Mouse (Mus musculus): ENCODE measurements around the gene Cited4. TPM values are rescaled to one million over a fixed set of nuclear protein-coding genes. Genes with fewer than 3 reads are reported as not detected.

The Cited4 gene
- polyA plus RNA-seq, 1 experiment from 2014 or later, result 1.3 TPM

- Histone ChIP-seq H3K36me3 (no peaks in the 10 kb centered on the region), H3K9me3 (no peaks in the 10 kb centered on the region), H3K4me2 (no peak overlapping the region), H3K27me3 (no peaks in the 10 kb centered on the region), H3K9ac (no peak overlapping the region), H3K4me1 (0 out of 2 replicates have a peak, but pooled peaks cover 3% of the 10 kb centered on the region), H3K4me3 (no peak overlapping the region), H3K27ac (no peak overlapping the region)
- 33% methylated on average over 10 of the region's 10 CpGs for WGBS
- no peak for ATAC-seq (ENCODE audit: insufficient number of reproducible peaks, insufficient read depth, low FRiP score, low TSS enrichment, low read depth)
These were observed 15.8 kb downstream of the Cited4 start for GRCm38 (mm10) chr4:120682168-120682567.

GRCm38 (mm10) chr4:120683278-120683997, 17.1 kb downstream of the Cited4 start:
- H3K27me3 ChIP-seq, result no peaks in the 10 kb centered on the region
- H3K4me1 ChIP-seq, result 0 out of 2 replicates have a peak, but pooled peaks cover 3% of the 10 kb centered on the region
- H3K9me3 ChIP-seq, result no peaks in the 10 kb centered on the region
- H3K4me2 ChIP-seq, result no peak overlapping the region
- no peak for ATAC-seq (ENCODE audit: insufficient number of reproducible peaks, insufficient read depth, low FRiP score, low TSS enrichment, low read depth)
- H3K4me3 ChIP-seq, result no peak overlapping the region
- WGBS, result 54% methylated on average over 9 of the region's 9 CpGs
- H3K27ac ChIP-seq, result no peak overlapping the region
- no peaks in the 10 kb centered on the region for H3K36me3 ChIP-seq
- no peak overlapping the region for H3K9ac ChIP-seq

GRCm38 (mm10) chr4:120687282-120687681, 20.9 kb downstream of the Cited4 start:
- H3K36me3 ChIP-seq, result no peaks in the 10 kb centered on the region
- no peak overlapping the region for H3K27ac ChIP-seq
- WGBS, result 37% methylated on average over 6 of the region's 6 CpGs
- no peaks in the 10 kb centered on the region for H3K27me3 ChIP-seq
- no peak overlapping the region for H3K4me2 ChIP-seq
- no peak for ATAC-seq (ENCODE audit: insufficient number of reproducible peaks, insufficient read depth, low FRiP score, low TSS enrichment, low read depth)
- H3K9me3 ChIP-seq, result no peaks in the 10 kb centered on the region
- 0 out of 2 replicates have a peak, but pooled peaks cover 3% of the 10 kb centered on the region for H3K4me1 ChIP-seq
- no peak overlapping the region for H3K9ac ChIP-seq
- H3K4me3 ChIP-seq, result no peak overlapping the region

GRCm38 (mm10) chr4:120689317-120689716, 22.9 kb downstream of the Cited4 start:
- Histone ChIP-seq H3K9me3 (no peaks in the 10 kb centered on the region), H3K27ac (no peak overlapping the region), H3K27me3 (peaks cover 5% of the 10 kb centered on the region; the same call in 1 of the 2 replicates), H3K36me3 (no peaks in the 10 kb centered on the region), H3K4me2 (no peak overlapping the region), H3K4me1 (no peaks in the 10 kb centered on the region), H3K4me3 (no peak overlapping the region), H3K9ac (no peak overlapping the region)
- ATAC-seq (ENCODE audit: insufficient number of reproducible peaks, insufficient read depth, low FRiP score, low TSS enrichment, low read depth), result no peak
- 66% methylated on average over 6 of the region's 6 CpGs for WGBS

- H3K4me1 ChIP-seq, result no peaks in the 10 kb centered on the region
- no peak overlapping the region for H3K4me2 ChIP-seq
- peaks cover 15% of the 10 kb centered on the region for H3K27me3 ChIP-seq
- no peak overlapping the region for H3K27ac ChIP-seq
- ATAC-seq (ENCODE audit: insufficient number of reproducible peaks, insufficient read depth, low FRiP score, low TSS enrichment, low read depth), result no peak
- WGBS, result 40% methylated on average over 10 of the region's 10 CpGs
- no peak overlapping the region for H3K9ac ChIP-seq
- no peak overlapping the region for H3K4me3 ChIP-seq
- 0 out of 2 replicates have a peak, but pooled peaks cover 3% of the 10 kb centered on the region for H3K36me3 ChIP-seq
- no peaks in the 10 kb centered on the region for H3K9me3 ChIP-seq
These were observed 26.3 kb downstream of the Cited4 start for GRCm38 (mm10) chr4:120692717-120693116.

GRCm38 (mm10) chr4:120697353-120697752, 31.0 kb downstream of the Cited4 start:
- H3K36me3 ChIP-seq, result 0 out of 2 replicates have a peak, but pooled peaks cover 16% of the 10 kb centered on the region
- H3K4me3 ChIP-seq, result no peak overlapping the region
- H3K4me2 ChIP-seq, result no peak overlapping the region
- no peak overlapping the region for H3K27ac ChIP-seq
- 0 out of 2 replicates have a peak, but pooled peaks cover 3% of the 10 kb centered on the region for H3K4me1 ChIP-seq
- ATAC-seq (ENCODE audit: insufficient number of reproducible peaks, insufficient read depth, low FRiP score, low TSS enrichment, low read depth), result no peak
- no peak overlapping the region for H3K9ac ChIP-seq
- H3K9me3 ChIP-seq, result no peaks in the 10 kb centered on the region
- WGBS, result 95% methylated on average over 8 of the region's 8 CpGs
- peaks cover 40% of the 10 kb centered on the region for H3K27me3 ChIP-seq

- H3K4me2 ChIP-seq, result peak overlapping the region; percentile 31; the same call in 1 of the 2 replicates
- H3K9ac ChIP-seq, result no peak overlapping the region
- H3K36me3 ChIP-seq, result 0 out of 2 replicates have a peak, but pooled peaks cover 16% of the 10 kb centered on the region
- H3K4me3 ChIP-seq, result 0 out of 2 replicates have a peak overlapping the region, but pooled peaks have one; percentile 7
- H3K9me3 ChIP-seq, result no peaks in the 10 kb centered on the region
- 0 out of 2 replicates have a peak, but pooled peaks cover 3% of the 10 kb centered on the region for H3K4me1 ChIP-seq
- no peak overlapping the region for H3K27ac ChIP-seq
- 16% methylated on average over 35 of the region's 35 CpGs for WGBS
- peaks cover 40% of the 10 kb centered on the region for H3K27me3 ChIP-seq
- ATAC-seq (ENCODE audit: insufficient number of reproducible peaks, insufficient read depth, low FRiP score, low TSS enrichment, low read depth), result no peak
These were observed 31.6 kb downstream of the Cited4 start for GRCm38 (mm10) chr4:120697799-120698484.

GRCm38 (mm10) chr4:120701180-120701579, 34.8 kb downstream of the Cited4 start:
- Histone ChIP-seq H3K27ac (no peak overlapping the region), H3K9me3 (no peaks in the 10 kb centered on the region), H3K9ac (no peak overlapping the region), H3K4me3 (no peak overlapping the region), H3K4me2 (no peak overlapping the region), H3K27me3 (peaks cover 32% of the 10 kb centered on the region), H3K36me3 (0 out of 2 replicates have a peak, but pooled peaks cover 16% of the 10 kb centered on the region), H3K4me1 (0 out of 2 replicates have a peak, but pooled peaks cover 3% of the 10 kb centered on the region)
- WGBS, result 89% methylated on average over 3 of the region's 3 CpGs
- ATAC-seq (ENCODE audit: insufficient number of reproducible peaks, insufficient read depth, low FRiP score, low TSS enrichment, low read depth), result no peak

- Histone ChIP-seq H3K4me1 (0 out of 2 replicates have a peak, but pooled peaks cover 3% of the 10 kb centered on the region), H3K27me3 (peaks cover 30% of the 10 kb centered on the region), H3K9me3 (no peaks in the 10 kb centered on the region), H3K4me3 (no peak overlapping the region), H3K9ac (no peak overlapping the region), H3K4me2 (no peak overlapping the region), H3K36me3 (0 out of 2 replicates have a peak, but pooled peaks cover 16% of the 10 kb centered on the region), H3K27ac (no peak overlapping the region)
- 89% methylated on average over 8 of the region's 8 CpGs for WGBS
- ATAC-seq (ENCODE audit: insufficient number of reproducible peaks, insufficient read depth, low FRiP score, low TSS enrichment, low read depth), result no peak
These were observed 35.7 kb downstream of the Cited4 start for GRCm38 (mm10) chr4:120702056-120702455.

- ATAC-seq (ENCODE audit: insufficient number of reproducible peaks, insufficient read depth, low FRiP score, low TSS enrichment, low read depth), result no peak
- Histone ChIP-seq H3K9ac (no peak overlapping the region), H3K4me3 (no peak overlapping the region), H3K4me1 (0 out of 2 replicates have a peak, but pooled peaks cover 3% of the 10 kb centered on the region), H3K36me3 (0 out of 2 replicates have a peak, but pooled peaks cover 15% of the 10 kb centered on the region), H3K27me3 (peaks cover 27% of the 10 kb centered on the region), H3K4me2 (no peak overlapping the region), H3K27ac (no peak overlapping the region), H3K9me3 (no peaks in the 10 kb centered on the region)
- WGBS, result 84% methylated on average over 2 of the region's 2 CpGs
These were observed 36.1 kb downstream of the Cited4 start for GRCm38 (mm10) chr4:120702511-120702910.

- no peaks in the 10 kb centered on the region for H3K9me3 ChIP-seq
- peaks cover 16% of the 10 kb centered on the region for H3K4me1 ChIP-seq
- H3K27ac ChIP-seq, result no peak overlapping the region
- no peak overlapping the region for H3K4me2 ChIP-seq
- no peak overlapping the region for H3K9ac ChIP-seq
- no peak for ATAC-seq (ENCODE audit: insufficient number of reproducible peaks, insufficient read depth, low FRiP score, low TSS enrichment, low read depth)
- H3K36me3 ChIP-seq, result no peaks in the 10 kb centered on the region
- peaks cover under 1% of the 10 kb centered on the region; the same call in 1 of the 2 replicates for H3K27me3 ChIP-seq
- no peak overlapping the region for H3K4me3 ChIP-seq
- WGBS, result 66% methylated on average over 12 of the region's 12 CpGs
These were observed 45.9 kb downstream of the Cited4 start for GRCm38 (mm10) chr4:120712236-120712635.
